Mouse (Mus musculus): Measurements from ENCODE around the gene Gfi1b.
A peak's percentile ranks its signal among the peaks of the same experiment; 100 is the strongest.

Gene Gfi1b

DNA sequence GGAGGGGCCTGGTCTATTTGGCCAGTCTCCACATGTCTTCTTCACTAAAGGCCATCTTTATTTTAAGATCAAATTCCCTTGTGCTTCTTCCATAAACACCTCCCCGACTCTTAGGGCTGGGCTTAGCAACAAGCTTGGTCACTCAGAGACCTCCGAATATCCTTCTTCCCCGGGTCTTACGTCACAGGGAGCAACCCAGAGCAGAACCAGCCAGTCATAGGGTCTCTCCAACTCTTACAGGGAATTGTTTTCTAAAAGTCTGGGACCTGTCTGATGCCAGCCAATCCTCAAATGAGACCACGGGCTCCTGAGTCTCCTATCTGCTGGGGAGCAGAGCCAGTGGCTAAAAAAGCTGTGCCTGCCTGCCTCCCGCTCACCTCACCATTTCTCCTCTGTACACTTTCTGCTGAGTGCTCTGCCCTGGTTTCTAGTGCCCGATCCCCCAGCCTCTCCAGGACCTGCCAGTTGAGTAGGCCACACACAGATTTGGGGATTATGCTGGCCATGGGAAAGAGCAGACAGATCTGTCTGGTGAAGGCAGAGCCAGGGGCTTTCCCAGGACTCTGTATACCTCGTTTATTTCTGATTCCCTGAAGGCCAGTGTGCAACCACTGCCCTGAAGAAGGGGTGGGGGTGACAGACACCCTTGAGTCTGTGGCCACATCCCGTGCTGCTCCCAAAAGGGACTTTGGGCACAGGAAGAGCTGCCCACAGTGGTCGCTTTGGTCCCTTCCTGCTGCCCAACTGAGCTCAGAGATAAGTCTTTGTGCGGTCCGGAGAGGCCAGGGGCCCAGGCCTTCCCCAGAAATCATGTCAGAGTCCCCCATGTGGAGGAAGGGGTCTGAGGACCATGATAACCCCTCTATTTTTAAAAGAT lies 22.9 kb downstream of the Gfi1b start:
- peak in 1 of 2 experiments; percentile 56 for DNase-seq (ENCODE audit: low spot score in 2 of 2)

DNA sequence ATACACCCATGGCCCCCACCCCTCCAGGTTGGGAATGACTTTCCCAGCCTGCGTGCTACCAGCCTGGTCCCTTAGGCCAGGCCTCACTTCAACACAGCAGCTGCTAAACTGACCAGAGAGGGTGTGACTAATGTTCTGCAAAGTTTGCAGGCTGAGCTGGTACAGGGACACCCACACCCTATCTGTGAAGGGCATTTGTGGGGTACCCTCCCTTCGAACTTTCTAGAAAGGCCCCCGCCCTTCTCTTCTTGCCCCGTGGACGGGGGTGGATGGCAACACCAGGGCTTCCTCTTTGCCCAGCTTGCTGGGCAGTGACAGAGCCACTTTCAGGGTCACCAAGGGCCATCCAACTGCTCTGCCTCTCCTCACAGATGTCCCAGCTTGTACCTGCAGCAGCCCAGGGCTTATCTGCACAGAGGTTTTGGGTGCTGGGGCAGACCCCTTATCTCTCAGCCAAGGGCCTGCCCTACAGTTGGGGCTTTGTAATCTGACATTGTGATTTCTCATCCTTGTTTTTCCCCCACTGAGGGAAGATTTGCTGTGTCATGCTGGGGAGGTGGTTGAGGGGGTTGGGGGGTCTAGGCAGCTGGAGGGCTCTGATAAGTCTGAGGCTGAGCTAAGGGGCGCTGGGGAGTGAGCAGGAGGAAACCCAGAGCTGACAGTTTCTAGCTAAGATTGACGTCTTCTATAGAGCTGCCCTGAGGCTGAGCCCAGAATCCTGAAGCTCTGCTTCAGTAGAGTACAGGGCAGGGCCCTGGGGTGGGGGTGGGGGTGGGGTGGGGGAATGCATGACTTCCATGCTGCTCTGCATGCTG lies 23.8 kb downstream of the Gfi1b start:
- DNase-seq (ENCODE audit: low spot score in 2 of 2) = peak; percentile 49 to 70

DNA sequence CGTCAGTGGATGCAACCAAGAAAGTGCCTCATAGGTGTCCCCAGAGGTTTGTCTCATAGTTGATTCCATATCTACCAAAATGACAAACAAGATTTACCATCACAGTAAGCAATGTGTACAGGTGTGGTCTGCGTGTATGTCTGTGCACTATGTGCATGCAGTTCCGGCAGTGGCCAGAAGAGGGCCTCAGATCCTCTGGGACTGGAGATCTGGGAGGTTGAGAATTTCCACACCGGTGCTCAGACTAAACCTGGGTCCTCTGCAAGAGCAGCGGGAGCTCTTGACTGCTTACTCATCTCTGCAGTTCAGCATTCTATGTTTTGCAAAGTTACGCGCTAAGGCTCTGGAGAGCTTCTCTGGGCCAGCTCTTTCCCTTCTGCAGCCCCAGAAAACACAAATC lies 24.8 kb downstream of the Gfi1b start:
- peak; percentile 53 to 76 for DNase-seq (ENCODE audit: low spot score in 2 of 2)

DNA sequence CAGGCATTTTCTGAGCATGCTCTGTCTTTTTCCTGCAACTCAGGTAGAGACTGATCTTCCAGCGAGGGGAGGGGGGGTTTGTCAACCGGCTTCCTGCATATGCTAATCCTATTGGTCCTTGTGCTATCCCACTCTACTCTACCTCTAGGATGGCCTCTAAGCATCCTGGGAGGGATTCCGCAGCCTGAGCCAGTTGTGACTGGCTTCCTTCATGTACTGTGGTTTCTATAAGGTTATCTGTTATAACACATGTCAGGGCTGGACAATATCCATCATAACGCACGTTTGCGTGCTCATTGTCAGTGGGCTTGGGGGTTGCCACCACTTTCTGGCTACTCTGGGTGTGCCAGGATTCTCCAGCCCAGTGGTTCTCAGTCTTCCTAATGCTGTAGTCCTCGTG lies 25.8 kb downstream of the Gfi1b start:
- DNase-seq (ENCODE audit: low spot score in 2 of 2) = peak in 1 of 2 experiments; percentile 42

DNA sequence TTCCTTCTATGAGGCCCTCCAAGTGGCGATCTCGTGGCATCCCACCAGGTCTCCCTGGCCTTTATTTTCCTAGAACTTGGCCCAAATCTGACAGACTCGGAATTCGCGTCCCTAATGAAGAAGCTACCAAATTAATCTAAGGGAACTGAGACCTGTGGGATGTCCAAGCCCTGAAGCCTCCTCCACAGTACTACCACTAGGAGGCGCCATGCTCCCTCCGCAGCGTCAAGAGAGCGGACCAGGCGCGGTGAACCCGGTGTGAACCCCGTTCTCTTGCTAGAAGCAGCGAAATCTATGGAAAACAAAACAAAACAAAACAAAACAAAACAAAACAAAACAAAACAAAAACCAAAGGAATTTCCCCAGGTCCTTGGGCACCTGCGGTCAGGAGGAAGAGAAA lies 29.0 kb downstream of the Gfi1b start:
- DNase-seq (ENCODE audit: low spot score in 2 of 2) = peak; percentile 73 to 88

DNA sequence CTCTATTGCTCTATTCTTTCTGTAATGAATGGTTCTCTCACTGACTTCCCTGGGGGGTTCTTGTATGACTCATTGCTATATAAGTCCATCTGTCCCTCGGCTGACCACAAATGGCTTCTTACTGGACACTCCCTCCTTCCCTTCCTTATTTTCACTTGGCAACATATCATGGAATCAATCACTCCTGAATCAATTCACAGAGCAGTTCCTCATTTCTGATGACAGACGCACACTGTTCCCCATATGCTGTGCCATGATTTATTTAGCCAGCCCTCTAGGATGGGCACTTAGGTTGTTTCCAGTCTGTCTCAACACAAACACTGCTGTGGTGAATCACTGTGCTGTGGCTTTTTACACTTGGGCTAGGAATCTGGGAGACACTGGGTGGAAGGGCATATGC lies 30.3 kb downstream of the Gfi1b start:
- DNase-seq (ENCODE audit: low spot score in 2 of 2) = no peak

DNA sequence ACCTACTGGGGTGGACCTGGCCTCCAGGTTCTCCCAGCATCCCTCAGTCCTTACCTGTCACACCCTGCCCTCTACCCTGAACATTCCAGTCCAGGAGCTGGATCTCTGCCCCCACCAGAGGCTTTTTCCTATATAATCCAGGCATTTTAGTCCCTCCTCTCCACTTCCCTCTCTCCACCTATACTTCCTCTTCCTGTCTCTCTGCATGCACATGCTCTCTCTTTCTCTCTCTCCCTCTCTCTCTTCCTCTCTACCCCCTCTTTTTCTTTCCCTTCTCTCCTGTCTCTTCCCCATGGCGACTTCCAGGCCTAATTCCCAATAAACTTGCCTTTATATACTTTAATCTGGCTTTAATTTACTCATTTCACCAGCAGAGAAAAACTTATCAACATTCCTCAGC lies 33.2 kb downstream of the Gfi1b start:
- no peak for DNase-seq (ENCODE audit: low spot score in 2 of 2)

DNA sequence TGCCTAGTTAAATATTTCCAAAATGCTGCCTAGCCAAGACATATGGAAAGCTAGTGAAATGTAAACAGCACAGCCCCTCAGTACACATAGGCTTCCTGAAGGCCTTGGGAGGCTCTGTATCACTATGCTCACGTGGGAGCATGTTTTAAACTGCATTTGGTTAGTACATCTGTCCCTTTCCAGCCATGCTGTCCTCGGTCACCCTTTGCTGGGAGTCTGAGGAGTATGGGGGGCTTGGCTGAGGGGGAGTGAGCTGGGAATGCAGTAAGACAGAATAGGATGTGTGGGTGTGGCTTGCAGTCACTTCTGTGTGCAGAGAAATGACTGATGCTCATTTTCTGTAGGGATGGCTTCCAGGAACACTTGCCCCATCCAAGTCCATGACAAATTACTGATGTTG lies 36.1 kb downstream of the Gfi1b start:
- DNase-seq (ENCODE audit: low spot score in 2 of 2) = no peak

DNA sequence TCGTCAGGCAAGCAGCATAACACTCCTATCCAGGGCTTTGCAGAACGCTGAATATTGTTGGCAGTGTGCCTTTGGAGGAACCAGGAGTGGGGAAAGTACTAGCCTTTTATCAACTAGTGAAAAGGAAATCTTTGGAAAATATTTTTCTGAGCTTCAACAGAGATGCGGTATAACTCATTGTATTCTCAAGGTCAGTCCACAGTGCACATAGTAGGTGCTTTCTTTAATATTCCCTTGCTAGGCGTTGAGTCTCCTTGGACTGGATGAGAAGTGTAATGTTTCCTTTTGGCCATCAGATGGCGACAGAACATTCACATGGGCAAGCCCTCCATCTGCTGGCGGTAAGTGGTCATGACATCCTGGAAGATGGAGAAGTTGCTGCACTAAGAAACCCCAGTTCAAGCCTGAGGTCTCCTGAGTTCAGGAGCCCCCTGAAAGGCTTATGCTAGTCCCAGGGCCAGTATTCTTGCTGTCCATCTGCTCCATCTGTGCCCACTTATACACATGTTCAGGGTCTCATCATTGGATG lies 36.7 kb downstream of the Gfi1b start:
- peak; percentile 68 to 87 for DNase-seq (ENCODE audit: low spot score in 2 of 2)

DNA sequence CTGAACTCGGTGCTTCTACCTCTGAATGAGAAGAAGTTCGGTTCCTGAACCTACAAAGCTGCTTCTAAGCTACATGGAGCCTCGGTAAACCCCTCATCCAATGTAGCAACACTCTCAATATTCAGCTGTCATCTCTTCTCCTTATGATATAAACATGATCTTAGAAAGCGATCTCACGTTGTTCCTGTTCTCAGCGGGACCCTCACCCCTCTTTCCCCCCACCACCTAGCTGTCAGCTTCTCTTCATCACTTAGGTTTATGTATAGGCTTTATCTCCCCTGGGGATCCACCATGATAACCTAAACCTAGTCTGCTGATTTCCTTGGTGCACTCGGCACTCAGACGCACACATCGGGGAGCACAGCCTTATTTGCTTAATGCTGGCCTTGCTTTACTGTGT lies 38.1 kb downstream of the Gfi1b start, which contains the start of gene Gtf3c5:
Gene Gtf3c5, minus strand, starts transcription at position 101 of the 400 bp plus-strand sequence.
- DNase-seq (ENCODE audit: low spot score in 2 of 2) = no peak

DNA sequence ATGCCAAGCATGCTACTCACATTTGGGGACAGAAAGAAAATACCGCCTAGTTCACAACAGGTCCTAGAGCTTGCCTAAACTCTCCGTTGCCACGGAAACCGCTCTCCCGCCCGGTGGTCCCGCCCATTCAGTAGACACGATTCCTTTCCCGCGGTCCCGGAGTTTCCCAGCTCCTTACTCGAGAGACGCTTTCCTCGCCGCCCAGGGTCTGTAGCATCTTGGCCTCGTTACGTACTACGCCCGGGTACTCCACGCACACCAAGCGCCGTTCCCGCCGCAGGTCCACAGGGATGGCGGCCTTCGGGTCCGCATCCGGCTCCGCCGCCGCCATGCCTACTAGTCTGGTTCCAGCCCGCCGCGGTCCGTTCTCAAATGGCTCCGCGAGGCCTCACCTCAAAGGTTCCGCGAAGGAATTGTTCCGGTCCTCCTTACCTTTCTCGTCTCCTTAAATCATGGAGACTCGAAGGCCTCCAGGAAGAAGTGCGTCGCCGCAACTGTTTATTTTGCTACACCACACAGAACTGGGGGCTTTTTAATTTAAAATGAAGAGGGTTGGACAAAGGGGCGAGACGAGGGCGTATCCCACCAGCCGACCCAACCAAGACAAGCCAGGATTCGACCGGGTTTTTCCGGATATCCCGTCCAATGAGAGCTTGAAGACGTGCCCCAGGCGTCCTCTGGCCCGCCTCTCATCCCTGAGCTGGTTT lies 39.0 kb downstream of the Gfi1b start:
- peak; percentile 92 to 95 for DNase-seq (ENCODE audit: low spot score in 2 of 2)

DNA sequence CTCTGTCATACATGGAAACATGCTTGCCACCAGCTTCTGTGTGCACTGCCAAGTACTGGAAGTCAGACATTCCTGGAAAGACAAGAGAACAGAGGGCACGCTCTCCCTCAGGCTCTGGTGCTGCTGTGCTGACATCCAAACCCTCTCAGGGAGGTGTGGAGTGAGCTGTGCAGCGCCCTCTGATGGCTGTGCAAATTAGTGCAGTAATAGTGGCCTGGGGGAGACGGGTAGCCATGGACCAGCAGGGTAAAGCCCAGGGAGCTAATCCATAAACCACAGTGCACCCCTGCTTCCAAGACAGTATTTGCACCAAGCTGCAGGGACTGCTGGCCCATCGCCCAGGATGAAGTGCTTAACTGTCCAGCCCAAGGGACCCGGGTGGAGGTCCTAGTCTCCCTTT lies 43.8 kb downstream of the Gfi1b start:
- peak; percentile 25 to 66 for DNase-seq (ENCODE audit: low spot score in 2 of 2)

DNA sequence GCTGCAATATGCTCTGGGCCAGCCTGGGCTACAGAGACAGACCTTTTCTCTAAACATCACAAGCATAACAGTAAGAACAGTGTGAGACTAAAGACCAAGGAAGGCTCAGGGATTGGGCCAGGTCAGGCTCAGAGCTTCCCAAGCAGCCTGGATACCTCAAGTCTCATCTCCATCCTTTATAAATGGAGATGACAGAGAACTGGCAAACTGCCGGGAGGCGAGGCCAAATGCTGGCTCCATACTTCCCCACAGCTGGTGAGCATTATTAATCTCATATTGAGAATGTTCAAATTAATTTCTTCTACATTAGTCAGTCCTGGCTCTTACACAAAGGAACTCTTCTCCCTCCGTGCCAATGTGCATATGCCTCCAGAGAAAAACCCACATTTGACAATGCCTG lies 45.0 kb downstream of the Gfi1b start:
- DNase-seq (ENCODE audit: low spot score in 2 of 2) = no peak

DNA sequence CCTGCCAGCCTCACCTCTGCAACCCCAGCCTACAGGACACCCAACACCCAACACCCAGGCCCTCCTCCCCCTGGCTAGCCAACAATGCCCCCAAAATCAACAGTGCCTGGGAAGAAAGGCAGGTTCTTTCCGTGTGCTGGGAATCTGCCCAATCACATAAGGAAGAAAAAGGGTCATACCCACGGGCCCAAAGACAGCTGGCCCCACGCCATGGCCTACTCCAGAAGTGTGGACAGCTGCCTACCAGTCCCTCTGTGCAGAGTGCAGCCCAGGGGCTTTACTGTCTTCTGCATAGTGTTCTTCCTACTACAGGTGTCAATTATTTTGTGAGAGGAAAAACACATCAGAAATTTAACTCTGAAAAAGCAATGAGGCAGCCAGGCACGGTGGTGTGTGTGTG lies 46.4 kb downstream of the Gfi1b start:
- no peak for DNase-seq (ENCODE audit: low spot score in 2 of 2)

DNA sequence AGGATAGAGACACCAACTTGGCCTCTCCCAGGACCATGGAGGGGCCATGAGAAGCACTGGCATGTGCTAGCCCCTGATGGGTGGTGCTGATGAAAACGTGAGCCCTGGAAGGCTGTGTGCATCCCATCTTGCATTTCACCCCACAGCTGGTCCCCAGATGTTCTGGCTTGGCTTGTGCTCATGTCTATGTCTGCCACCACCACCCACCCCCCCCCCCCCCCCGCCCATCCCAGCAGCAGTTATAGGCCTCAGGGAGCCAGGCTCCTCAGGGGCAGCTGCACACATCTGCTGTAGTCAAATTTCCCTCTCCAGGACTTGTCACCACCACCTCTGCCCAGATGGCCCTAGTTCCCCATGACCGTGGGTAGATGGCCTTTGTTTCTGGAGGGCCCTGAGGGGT lies 51.9 kb downstream of the Gfi1b start:
- DNase-seq (ENCODE audit: low spot score in 2 of 2) = no peak

DNA sequence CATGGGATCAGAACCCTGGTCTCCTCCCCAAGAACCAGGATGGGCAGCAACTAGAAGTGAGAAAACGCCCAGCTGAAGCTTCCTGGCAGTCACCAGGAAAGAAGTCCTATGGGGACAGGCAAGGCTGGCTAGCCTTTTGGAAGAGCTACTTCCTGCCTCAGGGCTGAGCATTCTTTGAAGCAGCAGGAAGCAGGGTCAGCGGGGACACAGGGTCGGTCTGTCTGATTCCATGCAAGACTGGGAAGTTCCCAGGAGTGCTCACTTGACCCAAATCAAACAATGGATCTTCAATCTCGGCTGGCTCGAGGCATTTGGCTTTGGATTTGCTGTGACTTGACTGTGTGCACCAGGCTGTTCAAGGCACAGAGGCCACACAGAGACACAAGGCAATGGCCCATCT lies 55.2 kb downstream of the Gfi1b start:
- no peak for DNase-seq (ENCODE audit: low spot score in 2 of 2)

DNA sequence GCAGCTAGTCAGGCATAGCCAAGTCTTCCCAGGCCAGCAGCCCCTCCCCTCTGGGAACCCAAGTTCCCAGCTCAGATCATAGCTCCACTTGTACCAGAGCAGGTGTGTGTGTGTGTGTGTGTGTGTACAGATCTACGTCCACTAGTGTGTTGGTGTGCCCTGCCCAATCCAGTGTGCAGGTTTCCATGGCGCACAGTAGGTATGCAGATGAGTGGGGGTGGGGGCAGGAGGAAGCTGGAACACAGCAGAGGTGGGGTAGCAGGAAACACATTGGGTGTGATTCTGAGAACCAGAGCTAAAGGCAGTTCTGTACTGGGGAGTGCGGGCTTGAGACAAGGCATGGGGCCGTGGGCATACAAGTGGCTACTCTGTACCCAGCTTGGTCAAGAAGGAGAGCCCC lies 57.4 kb downstream of the Gfi1b start:
- no peak for DNase-seq (ENCODE audit: low spot score in 2 of 2)

DNA sequence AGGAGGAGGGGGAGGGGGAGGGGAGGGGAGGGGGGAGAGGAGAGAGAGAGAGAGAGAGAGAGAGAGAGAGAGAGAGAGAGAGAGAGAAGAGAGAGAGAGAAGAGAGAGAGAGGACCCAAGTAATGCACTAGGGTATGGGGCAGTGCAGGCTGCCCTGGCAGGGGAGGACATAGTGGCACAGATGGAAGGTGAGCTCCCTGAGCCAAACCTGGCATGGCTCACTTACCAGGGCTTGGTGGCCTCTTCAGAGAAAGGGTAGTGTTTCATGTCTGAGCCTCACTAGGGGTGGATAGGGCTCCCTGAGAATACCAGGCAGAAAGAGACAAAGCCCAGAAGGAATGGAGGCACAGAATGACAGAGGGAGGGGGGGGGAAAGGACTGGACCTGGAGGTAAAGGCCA lies 58.0 kb downstream of the Gfi1b start:
- no peak for DNase-seq (ENCODE audit: low spot score in 2 of 2)

DNA sequence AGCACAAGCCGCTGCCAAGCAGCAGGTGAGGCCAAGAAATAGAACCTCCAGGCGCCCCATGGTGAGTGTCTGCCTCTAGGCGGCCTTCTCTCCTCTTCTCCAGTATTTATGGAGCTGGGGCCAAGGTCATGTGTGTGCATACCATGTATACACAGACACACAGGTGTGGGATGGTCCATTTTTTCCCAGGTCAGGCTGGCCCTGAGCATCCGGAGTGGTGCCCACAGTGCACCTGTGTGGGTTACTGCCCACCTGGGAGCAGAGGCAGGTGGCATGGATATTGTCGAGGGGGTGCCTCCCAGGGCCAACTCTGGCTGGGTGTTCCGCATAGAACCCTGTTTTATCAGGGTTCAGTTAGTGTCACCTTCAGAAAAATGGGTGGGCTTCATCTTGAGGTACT lies 58.5 kb downstream of the Gfi1b start, which contains the start of gene Cel:
Gene Cel, minus strand, starts transcription at position 101 of the 400 bp plus-strand sequence.
- DNase-seq (ENCODE audit: low spot score in 2 of 2) = no peak
